Mouse (Mus musculus) G1E (cell line): ENCODE results near the gene Rap1gap2. TPM values are rescaled to one million over a fixed set of nuclear protein-coding genes. Genes with fewer than 3 reads are reported as not detected.

Source experiments
- ATAC-seq: 2 replicates; pipeline ENCODE4 v1.8.0; 2016; ENCODE audit warnings: mild to moderate bottlenecking; ENCODE audit not compliant: insufficient number of reproducible peaks, poor library complexity, low FRiP score, severe bottlenecking; ENCODE audit errors: extremely low read depth
- DNase-seq: peaks from one replicate; pipeline ENCODE4 v3.0.0; 2012; ENCODE audit warnings: low spot score
- H3K27me3 ChIP-seq: 2 replicates; pipeline ENCODE4 v1.6.1; 2012; ENCODE audit warnings: mild to moderate bottlenecking, low read length, inconsistent platforms; ENCODE audit not compliant: insufficient read depth
- H3K36me3 ChIP-seq: replicated peaks from 2 replicates; pipeline ENCODE3; 2012; ENCODE audit warnings: mild to moderate bottlenecking, inconsistent platforms
- H3K4me1 ChIP-seq: 2 replicates; pipeline ENCODE4 v1.6.1; 2012; ENCODE audit warnings: low read depth, low read length, inconsistent platforms, mixed read lengths; ENCODE audit not compliant: insufficient read depth
- H3K4me3 ChIP-seq: 2 replicates; pipeline ENCODE4 v1.5.1; 2012; ENCODE audit warnings: low read depth, mild to moderate bottlenecking, inconsistent platforms, low read length, moderate library complexity, mixed read lengths
- H3K9me3 ChIP-seq: replicated peaks from 2 replicates; pipeline ENCODE4 v1.6.1; 2012; ENCODE audit warnings: inconsistent platforms
- CTCF ChIP-seq: IDR thresholded peaks from 2 replicates; pipeline ENCODE4 v1.5.1; 2012; ENCODE audit warnings: low read depth, low read length, inconsistent platforms, mixed read lengths
- GATA1 ChIP-seq: IDR thresholded peaks from 2 replicates; pipeline ENCODE4 v1.6.1; 2012; ENCODE audit warnings: borderline replicate concordance, low read length, inconsistent platforms, mixed read lengths
- GATA2 ChIP-seq: IDR thresholded peaks from 2 replicates; pipeline ENCODE4 v1.6.1; 2012; ENCODE audit warnings: low read depth, low read length, inconsistent platforms, borderline replicate concordance
- POLR2AphosphoS5 ChIP-seq: IDR thresholded peaks from 2 replicates; pipeline ENCODE4 v1.6.1; 2012; ENCODE audit warnings: low read depth, low read length, inconsistent platforms; ENCODE audit not compliant: insufficient replicate concordance
- TAL1 ChIP-seq: conservative IDR thresholded peaks from 2 replicates; pipeline ENCODE4 v1.6.1; 2012; ENCODE audit warnings: low read depth, low read length, inconsistent platforms, mixed read lengths
- polyA plus RNA-seq: library from polyadenylated mRNA; stranded (reverse); fragments of >175 nt; gene quantifications from 2 replicates; pipeline ENCODE4 v1.2.3, GENCODE M21; 2012
- total RNA-seq, 2 experiments: library from RNA; stranded (forward) in 1 of 2; stranded (reverse) in 1 of 2; fragments of 200-1000 nt in 1 of 2; fragments of >200 nt in 1 of 2; fragmentation: Nextera tagmentation in 1 of 2; gene quantifications; 2 replicates each; pipeline ENCODE4 v1.2.3; 2014 to 2017

Rap1gap2 gene
- total and polyA plus RNA-seq, 3 experiments, result 8.7 to 11.7 (median 9.4) TPM

GRCm38 (mm10) chr11:74422019-74422418 is 188.7 kb downstream of the Rap1gap2 start:
- Histone ChIP-seq H3K4me1 (no peaks in the 10 kb centered on the region), H3K9me3 (no peaks in the 10 kb centered on the region), H3K27me3 (no peaks in the 10 kb centered on the region), H3K4me3 (no peak overlapping the region), H3K36me3 (peaks cover 75% of the 10 kb centered on the region)
- ATAC-seq (no peak), DNase-seq (no peak)
- TF ChIP-seq CTCF (no peak), TAL1 (no peak), POLR2AphosphoS5 (no peak), GATA2 (no peak), GATA1 (no peak)

- TF ChIP-seq GATA1, result no peak
- DNase-seq (no peak), ATAC-seq (no peak)
- H3K27me3 ChIP-seq, result no peaks in the 10 kb centered on the region
- H3K9me3 ChIP-seq, result no peaks in the 10 kb centered on the region
- H3K4me1 ChIP-seq, result no peaks in the 10 kb centered on the region
- H3K36me3 ChIP-seq, result peaks cover 81% of the 10 kb centered on the region
- H3K4me3 ChIP-seq, result no peak overlapping the region
Observed at GRCm38 (mm10) chr11:74421151-74421550, 189.6 kb downstream of the Rap1gap2 start.

- DNase-seq (no peak), ATAC-seq (no peak)
- no peaks in the 10 kb centered on the region for H3K27me3 ChIP-seq
- H3K4me1 ChIP-seq, result no peaks in the 10 kb centered on the region
- no peak overlapping the region for H3K4me3 ChIP-seq
- no peaks in the 10 kb centered on the region for H3K9me3 ChIP-seq
- no peak for TF ChIP-seq POLR2AphosphoS5
- TF ChIP-seq CTCF, result no peak
- no peak for TF ChIP-seq TAL1
- TF ChIP-seq GATA1, result no peak
- no peak for TF ChIP-seq GATA2
- peaks cover 82% of the 10 kb centered on the region for H3K36me3 ChIP-seq
Observed at GRCm38 (mm10) chr11:74419601-74420000, 191.1 kb downstream of the Rap1gap2 start.

- Histone ChIP-seq H3K36me3 (peaks cover 82% of the 10 kb centered on the region), H3K4me1 (peaks cover 5% of the 10 kb centered on the region), H3K9me3 (no peaks in the 10 kb centered on the region), H3K27me3 (no peaks in the 10 kb centered on the region), H3K4me3 (no peak overlapping the region)
- ATAC-seq (no peak), DNase-seq (no peak)
- TF ChIP-seq GATA1, result no peak
- no peak for TF ChIP-seq TAL1
- TF ChIP-seq GATA2, result no peak
- no peak for TF ChIP-seq CTCF
- no peak for TF ChIP-seq POLR2AphosphoS5
Observed at GRCm38 (mm10) chr11:74415736-74416135, 195.0 kb downstream of the Rap1gap2 start.

GRCm38 (mm10) chr11:74414112-74414511 is 196.6 kb downstream of the Rap1gap2 start:
- no peak overlapping the region for H3K4me3 ChIP-seq
- DNase-seq, result no peak
- no peaks in the 10 kb centered on the region for H3K27me3 ChIP-seq
- H3K9me3 ChIP-seq, result no peaks in the 10 kb centered on the region
- H3K36me3 ChIP-seq, result peaks cover 85% of the 10 kb centered on the region
- peaks cover 5% of the 10 kb centered on the region for H3K4me1 ChIP-seq
- TF ChIP-seq GATA2, result no peak
- no peak for TF ChIP-seq CTCF
- no peak for TF ChIP-seq GATA1
- no peak for TF ChIP-seq TAL1
- no peak for TF ChIP-seq POLR2AphosphoS5
- ATAC-seq, result no peak

- ATAC-seq, result no peak
- Histone ChIP-seq H3K4me3 (no peak overlapping the region), H3K9me3 (no peaks in the 10 kb centered on the region), H3K36me3 (peaks cover 91% of the 10 kb centered on the region), H3K4me1 (peaks cover 5% of the 10 kb centered on the region), H3K27me3 (no peaks in the 10 kb centered on the region)
- DNase-seq, result no peak
- TF ChIP-seq TAL1, result no peak
- no peak for TF ChIP-seq CTCF
- no peak for TF ChIP-seq GATA1
- no peak for TF ChIP-seq POLR2AphosphoS5
- TF ChIP-seq GATA2, result no peak
Observed at GRCm38 (mm10) chr11:74413449-74413972, 197.2 kb downstream of the Rap1gap2 start.

- Histone ChIP-seq H3K36me3 (peaks cover 95% of the 10 kb centered on the region), H3K4me3 (no peak overlapping the region), H3K27me3 (no peaks in the 10 kb centered on the region), H3K9me3 (no peaks in the 10 kb centered on the region), H3K4me1 (peaks cover 5% of the 10 kb centered on the region)
- DNase-seq (no peak), ATAC-seq (no peak)
- TF ChIP-seq POLR2AphosphoS5 (no peak), GATA2 (no peak), CTCF (no peak), TAL1 (no peak), GATA1 (no peak)
Observed at GRCm38 (mm10) chr11:74412462-74412861, 198.3 kb downstream of the Rap1gap2 start.
